In genomic region chr4:115827535-115827887, GRCm38 (mm10) we compare ENCODE assay signal across 8 mouse cellular contexts. TPM values are rescaled to one million over a fixed set of nuclear protein-coding genes. Genes with fewer than 3 reads are reported as not detected.
DNase-seq lines count a peak whose midpoint lies in the region; ATAC-seq lines count a peak whose summit lies in the region.

No protein-coding gene starts in this region.

- H3K4me1 ChIP-seq in heart, embryonic 16.5 days (ENCODE audit: control insufficient read depth, insufficient read depth, low read length) = peaks cover 20% of the 10 kb centered on the region
- peaks cover 14% of the 10 kb centered on the region for H3K4me1 ChIP-seq in hindbrain, embryonic 13.5 days (replicated peaks)
- H3K4me1 ChIP-seq in midbrain, embryonic 13.5 days (replicated peaks) = peaks cover 13% of the 10 kb centered on the region

- ATAC-seq in heart, embryonic 16.5 days (replicated peaks; ENCODE audit: extremely low read depth, insufficient read depth, low FRiP score) = no peak
- ATAC-seq in hindbrain, embryonic 13.5 days (ENCODE audit: low FRiP score) = peak; percentile 22
- ATAC-seq in midbrain, embryonic 13.5 days = peak; percentile 5; the same call in 1 of the 2 replicates

- peak overlapping the region; percentile 83 for H3K4me3 ChIP-seq in heart, embryonic 16.5 days (ENCODE audit: low read length)
- H3K4me3 ChIP-seq in hindbrain, embryonic 13.5 days = peak overlapping the region; percentile 79
- H3K4me3 ChIP-seq in midbrain, embryonic 13.5 days (replicated peaks) = peak overlapping the region; percentile 80

- H3K9ac ChIP-seq in heart, embryonic 16.5 days (ENCODE audit: low read length) = peak overlapping the region; percentile 87
- peak overlapping the region; percentile 83 for H3K9ac ChIP-seq in hindbrain, embryonic 13.5 days
- H3K9ac ChIP-seq in midbrain, embryonic 13.5 days (replicated peaks) = peak overlapping the region; percentile 79

- peak overlapping the region; percentile 91 for H3K27ac ChIP-seq in heart, embryonic 16.5 days (ENCODE audit: low read length)
- peak overlapping the region; percentile 69 for H3K27ac ChIP-seq in hindbrain, embryonic 13.5 days
- no peak overlapping the region; the same call in 1 of the 2 replicates for H3K27ac ChIP-seq in midbrain, embryonic 13.5 days

- H3K36me3 ChIP-seq in heart, embryonic 16.5 days (ENCODE audit: control insufficient read depth, insufficient read depth) = peaks cover 12% of the 10 kb centered on the region
- H3K36me3 ChIP-seq in hindbrain, embryonic 13.5 days = peaks cover 7% of the 10 kb centered on the region; the same call in 1 of the 2 replicates
- no peaks in the 10 kb centered on the region for H3K36me3 ChIP-seq in midbrain, embryonic 13.5 days

- no peaks in the 10 kb centered on the region for H3K27me3 ChIP-seq in heart, embryonic 16.5 days (ENCODE audit: control insufficient read depth, insufficient read depth, low read length)
- peaks cover 28% of the 10 kb centered on the region for H3K27me3 ChIP-seq in hindbrain, embryonic 13.5 days
- peaks cover 13% of the 10 kb centered on the region for H3K27me3 ChIP-seq in midbrain, embryonic 13.5 days

- no peaks in the 10 kb centered on the region for H3K9me3 ChIP-seq in heart, embryonic 16.5 days (replicated peaks; ENCODE audit: control insufficient read depth, low read length)
- H3K9me3 ChIP-seq in hindbrain, embryonic 13.5 days = no peaks in the 10 kb centered on the region
- no peaks in the 10 kb centered on the region for H3K9me3 ChIP-seq in midbrain, embryonic 13.5 days

- intact Hi-C loops in heart, postnatal 14 days (cut with DNase I) = no loop called here
- intact Hi-C loops in left cerebral cortex, postnatal 14 days (cut with DNase I) = no loop called here

- 3% methylated on average over 4 of the region's 4 CpGs for WGBS in heart, embryonic 16.5 days
- 2% methylated on average over 4 of the region's 4 CpGs for whole genome bisulfite sequencing in hindbrain, embryonic 13.5 days
- WGBS in midbrain, embryonic 13.5 days = 3% methylated on average over 4 of the region's 4 CpGs

- DNase-seq in heart, postnatal 14 days = no peak
- peak; percentile 52 for DNase-seq in MEL-GATA-1-ER (ENCODE audit: extremely low read depth, low read depth)
- DNase-seq in right cerebral cortex, postnatal 4 days = no peak
- no peak for DNase-seq in left cerebral cortex, postnatal 14 days (ENCODE audit: low spot score in 2 of 2)
- DNase-seq in yolk sac, embryonic 10.5 days (ENCODE audit: low spot score) = no peak

- H3K4me2 ChIP-seq in heart, embryonic 16.5 days (ENCODE audit: low read depth, low read length) = peak overlapping the region; percentile 65
- peak overlapping the region; percentile 72 for H3K4me2 ChIP-seq in hindbrain, embryonic 13.5 days
- H3K4me2 ChIP-seq in midbrain, embryonic 13.5 days (replicated peaks) = peak overlapping the region; percentile 82

RNA-seq across cellular contexts. Expression of gene Mob3c, which starts 0.4 kb away (rescaled TPM):
- polyA plus RNA-seq in heart, embryonic 16.5 days (2015; fragmentation: Nextera tagmentation; extraction: Ambion mirVana) = 9.2 and 12.4 TPM in 2 replicates
- total RNA-seq in heart, postnatal 14 days (2021) = 1 to 10 TPM; 6.4 to 7.1 TPM
- 4.8 and 6.4 TPM in 2 replicates for polyA plus RNA-seq in hindbrain, embryonic 13.5 days (2015; fragmentation: Nextera tagmentation; extraction: Ambion mirVana)
- 4.0 and 4.9 TPM in 2 replicates for polyA plus RNA-seq in midbrain, embryonic 13.5 days (2015; fragmentation: Nextera tagmentation; extraction: Ambion mirVana)
- total RNA-seq in left cerebral cortex, postnatal 14 days (2021) = 1 to 10 TPM; 3.1 TPM

RNA-seq across cellular contexts. Expression of gene Mknk1, which starts 11.5 kb away (rescaled TPM):
- polyA plus RNA-seq in heart, embryonic 16.5 days (2015; fragmentation: Nextera tagmentation; extraction: Ambion mirVana) = 22.7 and 24.7 TPM in 2 replicates
- total RNA-seq in heart, postnatal 14 days (2021) = 10 to 100 TPM; 27.8 to 28.1 TPM
- 21.3 and 23.7 TPM in 2 replicates for polyA plus RNA-seq in hindbrain, embryonic 13.5 days (2015; fragmentation: Nextera tagmentation; extraction: Ambion mirVana)
- polyA plus RNA-seq in midbrain, embryonic 13.5 days (2015; fragmentation: Nextera tagmentation; extraction: Ambion mirVana) = 23.3 and 25.7 TPM in 2 replicates
- 10 to 100 TPM; 40.0 to 45.7 TPM for total RNA-seq in left cerebral cortex, postnatal 14 days (2021)

RNA-seq across cellular contexts. Expression of gene Atpaf1, which starts 42.9 kb away (rescaled TPM):
- 65.5 and 69.9 TPM in 2 replicates for polyA plus RNA-seq in heart, embryonic 16.5 days (2015; fragmentation: Nextera tagmentation; extraction: Ambion mirVana)
- 10 to 100 TPM; 60.6 to 63.0 TPM for total RNA-seq in heart, postnatal 14 days (2021)
- polyA plus RNA-seq in hindbrain, embryonic 13.5 days (2015; fragmentation: Nextera tagmentation; extraction: Ambion mirVana) = 37.3 and 41.8 TPM in 2 replicates
- polyA plus RNA-seq in midbrain, embryonic 13.5 days (2015; fragmentation: Nextera tagmentation; extraction: Ambion mirVana) = 38.7 and 41.9 TPM in 2 replicates
- 10 to 100 TPM; 39.2 to 42.3 TPM for total RNA-seq in left cerebral cortex, postnatal 14 days (2021)

RNA-seq across cellular contexts. Expression of gene Tex38, which starts 46.7 kb away (rescaled TPM):
- polyA plus RNA-seq in heart, embryonic 16.5 days (2015; fragmentation: Nextera tagmentation; extraction: Ambion mirVana) = 0.19 TPM in 1 of 2 replicates, not detected in the other
- under 1 TPM in 1 of 2 experiments, not detected in 1; 0.39 TPM for total RNA-seq in heart, postnatal 14 days (2021)
- 0.29 TPM in 1 of 2 replicates, not detected in the other for polyA plus RNA-seq in hindbrain, embryonic 13.5 days (2015; fragmentation: Nextera tagmentation; extraction: Ambion mirVana)
- 0.35 and 0.54 TPM in 2 replicates for polyA plus RNA-seq in midbrain, embryonic 13.5 days (2015; fragmentation: Nextera tagmentation; extraction: Ambion mirVana)
- under 1 TPM; 0.46 to 0.59 TPM for total RNA-seq in left cerebral cortex, postnatal 14 days (2021)

RNA-seq across cellular contexts. Expression of gene Kncn, which starts 56.7 kb away (rescaled TPM):
- polyA plus RNA-seq in heart, embryonic 16.5 days (2015; fragmentation: Nextera tagmentation; extraction: Ambion mirVana) = not detected in 2 replicates
- not detected for total RNA-seq in heart, postnatal 14 days (2021)
- polyA plus RNA-seq in hindbrain, embryonic 13.5 days (2015; fragmentation: Nextera tagmentation; extraction: Ambion mirVana) = not detected in 2 replicates
- 0.24 TPM in 1 of 2 replicates, not detected in the other for polyA plus RNA-seq in midbrain, embryonic 13.5 days (2015; fragmentation: Nextera tagmentation; extraction: Ambion mirVana)
- total RNA-seq in left cerebral cortex, postnatal 14 days (2021) = under 1 TPM; 0.17 to 0.64 TPM
